Mouse (Mus musculus): ENCODE results near the gene Fgfr1op. TPM values are rescaled to one million over a fixed set of nuclear protein-coding genes. Genes with fewer than 3 reads are reported as not detected.

Gene Fgfr1op
- total and polyA plus RNA-seq, 2 experiments from 2014 or later = 16.3 to 18.4 TPM

- ATAC-seq (no peak), DNase-seq (no peak)
- Histone ChIP-seq H3K27me3 (ENCODE audit: insufficient read depth, low read length) (no peaks in the 10 kb centered on the region), H3K4me3 (ENCODE audit: low read depth, low read length) (no peak overlapping the region), H3K9me3 (ENCODE audit: low read length) (no peaks in the 10 kb centered on the region), H3K9ac (no peak overlapping the region), H3K4me2 (ENCODE audit: low read depth) (no peak overlapping the region), H3K27ac (ENCODE audit: low read depth, low read length) (no peak overlapping the region), H3K36me3 (ENCODE audit: insufficient read depth) (no peaks in the 10 kb centered on the region), H3K4me1 (ENCODE audit: insufficient read depth) (no peaks in the 10 kb centered on the region)
- WGBS = 92% methylated on average over 2 of the region's 2 CpGs
- no peak for TF ChIP-seq CTCF (IDR thresholded peaks at IDR 0.05; ENCODE audit: low read depth)
Measured at GRCm38 (mm10) chr17:8209696-8210095, 44.4 kb downstream of the Fgfr1op start.

- ATAC-seq (no peak), DNase-seq (no peak)
- no peak overlapping the region for H3K9ac ChIP-seq
- H3K27ac ChIP-seq (ENCODE audit: low read depth, low read length) = no peak overlapping the region
- H3K4me2 ChIP-seq (ENCODE audit: low read depth) = no peak overlapping the region
- no peaks in the 10 kb centered on the region for H3K4me1 ChIP-seq (ENCODE audit: insufficient read depth)
- WGBS = 64% methylated on average over 3 of the region's 3 CpGs
- H3K4me3 ChIP-seq (ENCODE audit: low read depth, low read length) = no peak overlapping the region
- H3K9me3 ChIP-seq (ENCODE audit: low read length) = no peaks in the 10 kb centered on the region
- no peaks in the 10 kb centered on the region for H3K36me3 ChIP-seq (ENCODE audit: insufficient read depth)
- H3K27me3 ChIP-seq (ENCODE audit: insufficient read depth, low read length) = no peaks in the 10 kb centered on the region
- TF ChIP-seq CTCF (IDR thresholded peaks at IDR 0.05; ENCODE audit: low read depth) = no peak
Measured at GRCm38 (mm10) chr17:8210170-8210569, 44.9 kb downstream of the Fgfr1op start.

DNA sequence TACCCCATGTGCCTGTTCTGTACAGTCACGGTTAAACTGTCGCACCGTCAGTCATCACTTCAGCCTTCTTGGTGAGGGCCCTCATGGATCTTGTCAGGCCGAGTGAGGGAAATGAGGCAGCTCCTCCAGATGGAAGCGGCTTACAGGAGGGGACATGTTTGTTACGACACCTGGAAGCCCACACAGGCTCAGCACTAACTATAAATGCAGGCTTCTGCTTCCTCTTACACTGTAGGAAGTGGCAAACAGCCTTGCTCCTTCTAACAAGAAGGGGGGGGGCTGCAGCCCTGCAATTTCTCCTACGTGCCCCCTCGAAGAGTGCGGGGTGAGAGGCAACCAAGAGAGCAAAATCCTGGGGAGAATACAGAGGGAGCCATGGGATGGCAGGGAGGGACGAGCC is 45.4 kb downstream of the Fgfr1op start:
- no peaks in the 10 kb centered on the region for H3K4me1 ChIP-seq (ENCODE audit: insufficient read depth)
- WGBS = 84% methylated on average over 10 of the region's 10 CpGs

GRCm38 (mm10) chr17:8211399-8211798 is 46.1 kb downstream of the Fgfr1op start:
- Histone ChIP-seq H3K4me2 (ENCODE audit: low read depth) (no peak overlapping the region), H3K36me3 (ENCODE audit: insufficient read depth) (no peaks in the 10 kb centered on the region), H3K9ac (no peak overlapping the region), H3K27ac (ENCODE audit: low read depth, low read length) (no peak overlapping the region), H3K4me3 (ENCODE audit: low read depth, low read length) (no peak overlapping the region), H3K4me1 (ENCODE audit: insufficient read depth) (no peaks in the 10 kb centered on the region), H3K27me3 (ENCODE audit: insufficient read depth, low read length) (no peaks in the 10 kb centered on the region), H3K9me3 (ENCODE audit: low read length) (no peaks in the 10 kb centered on the region)
- DNase-seq = no peak
- no peak for TF ChIP-seq CTCF (IDR thresholded peaks at IDR 0.05; ENCODE audit: low read depth)
- 92% methylated on average over 6 of the region's 6 CpGs for WGBS
- ATAC-seq = no peak

More for the DNA sequence above, 45.4 kb downstream of the Fgfr1op start:
- H3K4me2 ChIP-seq (ENCODE audit: low read depth) = no peak overlapping the region
- ATAC-seq = no peak
- TF ChIP-seq CTCF (IDR thresholded peaks at IDR 0.05; ENCODE audit: low read depth) = no peak
- H3K9ac ChIP-seq = no peak overlapping the region
- no peaks in the 10 kb centered on the region for H3K9me3 ChIP-seq (ENCODE audit: low read length)
- no peaks in the 10 kb centered on the region for H3K36me3 ChIP-seq (ENCODE audit: insufficient read depth)
- H3K27me3 ChIP-seq (ENCODE audit: insufficient read depth, low read length) = no peaks in the 10 kb centered on the region
- DNase-seq = no peak
- H3K27ac ChIP-seq (ENCODE audit: low read depth, low read length) = no peak overlapping the region
- H3K4me3 ChIP-seq (ENCODE audit: low read depth, low read length) = no peak overlapping the region

- no peak for ATAC-seq
- WGBS = 97% methylated on average over 1 of the region's 1 CpGs
- no peaks in the 10 kb centered on the region for H3K36me3 ChIP-seq (ENCODE audit: insufficient read depth)
Measured at GRCm38 (mm10) chr17:8214369-8214768, 49.1 kb downstream of the Fgfr1op start.

GRCm38 (mm10) chr17:8215016-8215745 is 49.9 kb downstream of the Fgfr1op start:
- Histone ChIP-seq H3K4me1 (ENCODE audit: insufficient read depth) (no peaks in the 10 kb centered on the region), H3K4me2 (ENCODE audit: low read depth) (no peak overlapping the region), H3K27me3 (ENCODE audit: insufficient read depth, low read length) (no peaks in the 10 kb centered on the region), H3K9ac (no peak overlapping the region), H3K27ac (ENCODE audit: low read depth, low read length) (no peak overlapping the region), H3K4me3 (ENCODE audit: low read depth, low read length) (no peak overlapping the region), H3K9me3 (ENCODE audit: low read length) (no peaks in the 10 kb centered on the region), H3K36me3 (ENCODE audit: insufficient read depth) (no peaks in the 10 kb centered on the region)
- no peak for TF ChIP-seq CTCF (IDR thresholded peaks at IDR 0.05; ENCODE audit: low read depth)
- ATAC-seq = no peak
- WGBS = 88% methylated on average over 12 of the region's 12 CpGs
- no peak for DNase-seq

More at GRCm38 (mm10) chr17:8214369-8214768, 49.1 kb downstream of the Fgfr1op start:
- H3K4me2 ChIP-seq (ENCODE audit: low read depth) = no peak overlapping the region
- no peaks in the 10 kb centered on the region for H3K9me3 ChIP-seq (ENCODE audit: low read length)
- TF ChIP-seq CTCF (IDR thresholded peaks at IDR 0.05; ENCODE audit: low read depth) = no peak
- no peaks in the 10 kb centered on the region for H3K4me1 ChIP-seq (ENCODE audit: insufficient read depth)
- H3K4me3 ChIP-seq (ENCODE audit: low read depth, low read length) = no peak overlapping the region
- no peak overlapping the region for H3K9ac ChIP-seq
- no peaks in the 10 kb centered on the region for H3K27me3 ChIP-seq (ENCODE audit: insufficient read depth, low read length)
- no peak for DNase-seq
- H3K27ac ChIP-seq (ENCODE audit: low read depth, low read length) = no peak overlapping the region

- TF ChIP-seq CTCF (IDR thresholded peaks at IDR 0.05; ENCODE audit: low read depth) = no peak
- H3K9ac ChIP-seq = no peak overlapping the region
- no peaks in the 10 kb centered on the region for H3K36me3 ChIP-seq (ENCODE audit: insufficient read depth)
- no peaks in the 10 kb centered on the region for H3K4me1 ChIP-seq (ENCODE audit: insufficient read depth)
- no peak overlapping the region for H3K4me2 ChIP-seq (ENCODE audit: low read depth)
- H3K9me3 ChIP-seq (ENCODE audit: low read length) = no peaks in the 10 kb centered on the region
- H3K4me3 ChIP-seq (ENCODE audit: low read depth, low read length) = no peak overlapping the region
- ATAC-seq (no peak), DNase-seq (no peak)
- H3K27ac ChIP-seq (ENCODE audit: low read depth, low read length) = no peak overlapping the region
- WGBS = 73% methylated on average over 10 of the region's 10 CpGs
- H3K27me3 ChIP-seq (ENCODE audit: insufficient read depth, low read length) = no peaks in the 10 kb centered on the region
Measured at GRCm38 (mm10) chr17:8223225-8223624, 57.9 kb downstream of the Fgfr1op start.
